Mouse (Mus musculus): Measurements from ENCODE around the gene Rgcc. TPM values are rescaled to one million over a fixed set of nuclear protein-coding genes. Genes with fewer than 3 reads are reported as not detected.
A peak's percentile ranks its signal among the peaks of the same experiment; 100 is the strongest.

Rgcc gene
- polyA plus RNA-seq (2015; fragmentation: Nextera tagmentation; extraction: Ambion mirVana): 58.0 and 62.8 TPM in 2 replicates

- ATAC-seq: peak; percentile 98
- H3K4me2 ChIP-seq (ENCODE audit: low read length): peak within 1 kb of the TSS; percentile 100
- H3K4me3 ChIP-seq (replicated peaks; ENCODE audit: low read length): peak within 1 kb of the TSS; percentile 68
- 0 out of 2 replicates have a peak, but pooled peaks cover 2% of the 10 kb centered on the region for H3K27me3 ChIP-seq (replicated peaks; ENCODE audit: control insufficient read depth, insufficient read depth, low read length)
- H3K27ac ChIP-seq (ENCODE audit: low read length): no peak within 1 kb of the TSS; the same call in 1 of the 2 replicates
- H3K36me3 ChIP-seq (ENCODE audit: control insufficient read depth, insufficient read depth): no peaks in the 10 kb centered on the region
- H3K9me3 ChIP-seq (ENCODE audit: control insufficient read depth, low read length): no peaks in the 10 kb centered on the region
- peak within 1 kb of the TSS; percentile 53 for H3K9ac ChIP-seq (replicated peaks; ENCODE audit: low read depth, low read length)
- peaks cover 14% of the 10 kb centered on the region for H3K4me1 ChIP-seq (replicated peaks; ENCODE audit: control insufficient read depth, insufficient read depth, low read length)
- WGBS: under 1% methylated on average over 34 of the region's 34 CpGs
Observed at GRCm38 (mm10) chr14:79301466-79301875, at the start of gene Rgcc. TSS of gene Rgcc (minus strand) at chr14:79301645.

GRCm38 (mm10) chr14:79346384-79346783 lies 44.9 kb upstream of the Rgcc start:
- Histone ChIP-seq H3K4me1 (replicated peaks; ENCODE audit: control insufficient read depth, insufficient read depth, low read length) (no peaks in the 10 kb centered on the region), H3K9me3 (ENCODE audit: control insufficient read depth, low read length) (0 out of 2 replicates have a peak, but pooled peaks cover 3% of the 10 kb centered on the region), H3K4me3 (replicated peaks; ENCODE audit: low read length) (no peak overlapping the region), H3K9ac (replicated peaks; ENCODE audit: low read depth, low read length) (no peak overlapping the region), H3K4me2 (ENCODE audit: low read length) (no peak overlapping the region), H3K27me3 (replicated peaks; ENCODE audit: control insufficient read depth, insufficient read depth, low read length) (no peaks in the 10 kb centered on the region), H3K36me3 (ENCODE audit: control insufficient read depth, insufficient read depth) (peaks cover 24% of the 10 kb centered on the region), H3K27ac (ENCODE audit: low read length) (no peak overlapping the region)
- no peak for ATAC-seq
- WGBS: 96% methylated on average over 3 of the region's 3 CpGs

DNA sequence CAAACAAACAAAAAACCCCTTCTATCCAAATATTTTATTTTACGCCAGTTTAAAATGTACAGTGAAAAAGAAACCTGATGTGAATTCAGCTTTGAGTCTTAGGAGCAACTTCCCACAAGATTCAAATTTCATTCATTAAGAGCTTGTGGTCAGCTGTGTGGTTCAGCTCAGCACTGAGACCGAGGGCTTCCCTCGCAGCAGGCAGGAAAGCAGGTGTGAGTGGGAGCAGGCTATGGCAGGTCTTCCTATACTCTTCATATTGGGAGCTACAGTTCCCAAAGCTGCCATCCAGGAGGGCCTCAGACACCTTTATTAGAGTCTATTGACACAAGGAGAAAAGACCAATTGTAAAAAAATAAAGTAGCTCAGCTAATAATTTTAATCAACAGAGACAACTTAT lies 34.2 kb upstream of the Rgcc start:
- peaks cover 8% of the 10 kb centered on the region for H3K36me3 ChIP-seq (ENCODE audit: control insufficient read depth, insufficient read depth)
- no peak overlapping the region for H3K9ac ChIP-seq (replicated peaks; ENCODE audit: low read depth, low read length)
- H3K4me1 ChIP-seq (replicated peaks; ENCODE audit: control insufficient read depth, insufficient read depth, low read length): peaks cover 7% of the 10 kb centered on the region
- H3K27ac ChIP-seq (ENCODE audit: low read length): no peak overlapping the region
- WGBS: 97% methylated on average over 3 of the region's 3 CpGs
- no peaks in the 10 kb centered on the region for H3K27me3 ChIP-seq (replicated peaks; ENCODE audit: control insufficient read depth, insufficient read depth, low read length)
- H3K4me3 ChIP-seq (replicated peaks; ENCODE audit: low read length): no peak overlapping the region
- no peak for ATAC-seq
- no peak overlapping the region for H3K4me2 ChIP-seq (ENCODE audit: low read length)
- no peaks in the 10 kb centered on the region for H3K9me3 ChIP-seq (ENCODE audit: control insufficient read depth, low read length)

DNA sequence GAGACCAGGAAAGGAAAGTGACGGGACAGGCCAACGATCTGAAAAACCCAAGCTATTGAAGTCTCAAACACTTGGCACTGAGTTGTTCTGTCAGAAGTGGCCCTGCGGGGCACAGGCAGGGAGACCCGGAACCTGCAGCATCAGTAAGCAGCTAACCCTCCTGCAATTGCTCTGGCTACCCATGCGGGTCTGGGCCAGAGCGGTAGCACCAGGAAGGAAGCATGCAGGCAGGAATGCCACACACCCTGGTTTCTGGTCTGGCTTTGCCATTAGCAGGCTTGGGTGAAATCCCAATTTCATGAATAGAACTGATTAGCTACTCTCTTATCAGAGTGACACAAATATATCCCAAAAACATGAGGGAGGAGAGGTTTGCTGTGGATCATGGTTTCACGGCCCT lies 30.5 kb upstream of the Rgcc start:
- no peak overlapping the region for H3K4me3 ChIP-seq (replicated peaks; ENCODE audit: low read length)
- H3K4me1 ChIP-seq (replicated peaks; ENCODE audit: control insufficient read depth, insufficient read depth, low read length): peaks cover 7% of the 10 kb centered on the region
- H3K4me2 ChIP-seq (ENCODE audit: low read length): no peak overlapping the region
- no peak overlapping the region for H3K9ac ChIP-seq (replicated peaks; ENCODE audit: low read depth, low read length)
- no peaks in the 10 kb centered on the region for H3K27me3 ChIP-seq (replicated peaks; ENCODE audit: control insufficient read depth, insufficient read depth, low read length)
- no peaks in the 10 kb centered on the region for H3K9me3 ChIP-seq (ENCODE audit: control insufficient read depth, low read length)
- H3K36me3 ChIP-seq (ENCODE audit: control insufficient read depth, insufficient read depth): peaks cover 4% of the 10 kb centered on the region
- ATAC-seq: 0 out of 2 replicates have a peak, but pooled peaks have one; percentile 26
- 49% methylated on average over 7 of the region's 7 CpGs for WGBS
- no peak overlapping the region for H3K27ac ChIP-seq (ENCODE audit: low read length)

- no peak overlapping the region for H3K27ac ChIP-seq (ENCODE audit: low read length)
- WGBS: 47% methylated on average over 16 of the region's 16 CpGs
- no peaks in the 10 kb centered on the region for H3K9me3 ChIP-seq (ENCODE audit: control insufficient read depth, low read length)
- H3K27me3 ChIP-seq (replicated peaks; ENCODE audit: control insufficient read depth, insufficient read depth, low read length): no peaks in the 10 kb centered on the region
- H3K4me1 ChIP-seq (replicated peaks; ENCODE audit: control insufficient read depth, insufficient read depth, low read length): peaks cover 7% of the 10 kb centered on the region
- peak; percentile 65 for ATAC-seq
- no peaks in the 10 kb centered on the region for H3K36me3 ChIP-seq (ENCODE audit: control insufficient read depth, insufficient read depth)
- H3K4me2 ChIP-seq (ENCODE audit: low read length): peak overlapping the region; percentile 38
- H3K4me3 ChIP-seq (replicated peaks; ENCODE audit: low read length): peak overlapping the region; percentile 32
- no peak overlapping the region; the same call in 1 of the 2 replicates for H3K9ac ChIP-seq (replicated peaks; ENCODE audit: low read depth, low read length)
Observed at GRCm38 (mm10) chr14:79330944-79331561, 29.6 kb upstream of the Rgcc start.

DNA sequence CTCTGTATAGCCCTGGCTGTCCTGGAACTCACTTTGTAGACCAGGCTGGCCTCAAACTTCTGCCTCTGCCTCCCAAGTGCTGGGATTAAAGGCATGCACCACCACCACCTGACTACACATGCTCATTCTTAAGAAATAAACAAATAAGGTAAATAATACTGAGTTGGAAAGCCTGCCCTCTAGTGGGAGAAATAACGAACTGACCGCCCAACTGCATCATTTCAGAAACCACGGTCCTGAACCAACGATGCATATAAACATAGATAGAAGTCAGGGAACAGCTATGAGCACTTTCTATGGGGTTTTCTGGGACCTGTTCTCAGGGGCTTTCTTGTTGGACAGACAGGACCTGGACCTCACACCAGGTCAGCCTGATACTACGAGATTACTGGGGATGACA lies 25.6 kb upstream of the Rgcc start:
- Histone ChIP-seq H3K27ac (ENCODE audit: low read length) (no peak overlapping the region), H3K4me2 (ENCODE audit: low read length) (no peak overlapping the region), H3K27me3 (replicated peaks; ENCODE audit: control insufficient read depth, insufficient read depth, low read length) (no peaks in the 10 kb centered on the region), H3K9ac (replicated peaks; ENCODE audit: low read depth, low read length) (no peak overlapping the region), H3K4me1 (replicated peaks; ENCODE audit: control insufficient read depth, insufficient read depth, low read length) (peaks cover 10% of the 10 kb centered on the region), H3K4me3 (replicated peaks; ENCODE audit: low read length) (no peak overlapping the region), H3K9me3 (ENCODE audit: control insufficient read depth, low read length) (no peaks in the 10 kb centered on the region), H3K36me3 (ENCODE audit: control insufficient read depth, insufficient read depth) (no peaks in the 10 kb centered on the region)
- ATAC-seq: no peak
- 25% methylated on average over 5 of the region's 5 CpGs for WGBS

GRCm38 (mm10) chr14:79324112-79324840 lies 22.8 kb upstream of the Rgcc start:
- no peak overlapping the region for H3K27ac ChIP-seq (ENCODE audit: low read length)
- no peak for ATAC-seq

GRCm38 (mm10) chr14:79321881-79322280 lies 20.4 kb upstream of the Rgcc start:
- WGBS: 90% methylated on average over 5 of the region's 5 CpGs
- Histone ChIP-seq H3K36me3 (ENCODE audit: control insufficient read depth, insufficient read depth) (no peaks in the 10 kb centered on the region), H3K4me1 (replicated peaks; ENCODE audit: control insufficient read depth, insufficient read depth, low read length) (peaks cover 7% of the 10 kb centered on the region; the same call in 1 of the 2 replicates), H3K27me3 (replicated peaks; ENCODE audit: control insufficient read depth, insufficient read depth, low read length) (no peaks in the 10 kb centered on the region), H3K27ac (ENCODE audit: low read length) (no peak overlapping the region), H3K9me3 (ENCODE audit: control insufficient read depth, low read length) (no peaks in the 10 kb centered on the region), H3K4me3 (replicated peaks; ENCODE audit: low read length) (no peak overlapping the region), H3K9ac (replicated peaks; ENCODE audit: low read depth, low read length) (no peak overlapping the region), H3K4me2 (ENCODE audit: low read length) (no peak overlapping the region)
- no peak for ATAC-seq

More at GRCm38 (mm10) chr14:79324112-79324840, 22.8 kb upstream of the Rgcc start:
- Histone ChIP-seq H3K9me3 (ENCODE audit: control insufficient read depth, low read length) (no peaks in the 10 kb centered on the region), H3K4me2 (ENCODE audit: low read length) (no peak overlapping the region), H3K4me3 (replicated peaks; ENCODE audit: low read length) (no peak overlapping the region), H3K9ac (replicated peaks; ENCODE audit: low read depth, low read length) (no peak overlapping the region), H3K27me3 (replicated peaks; ENCODE audit: control insufficient read depth, insufficient read depth, low read length) (no peaks in the 10 kb centered on the region), H3K36me3 (ENCODE audit: control insufficient read depth, insufficient read depth) (no peaks in the 10 kb centered on the region), H3K4me1 (replicated peaks; ENCODE audit: control insufficient read depth, insufficient read depth, low read length) (0 out of 2 replicates have a peak, but pooled peaks cover 3% of the 10 kb centered on the region)
- 60% methylated on average over 10 of the region's 10 CpGs for WGBS

DNA sequence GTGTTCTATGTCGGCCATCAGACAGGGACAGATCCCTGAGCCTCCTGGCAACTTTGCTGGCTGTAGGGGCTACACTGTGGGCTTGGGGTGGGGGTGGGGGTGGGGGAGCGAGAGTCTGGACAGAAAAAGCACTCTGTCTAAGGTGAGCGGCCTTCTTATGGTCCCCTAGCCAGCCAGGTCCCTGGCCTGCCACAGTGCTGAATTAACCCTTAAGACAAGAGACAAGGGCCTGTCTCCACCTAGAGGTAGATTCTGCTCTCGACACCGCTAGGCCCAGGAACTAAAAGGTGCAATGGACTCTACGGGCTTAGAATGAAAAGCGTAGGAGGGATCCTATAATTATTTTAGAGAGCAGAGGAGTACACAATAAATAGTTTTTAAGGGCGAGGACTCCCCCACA lies 19.7 kb upstream of the Rgcc start:
- no peaks in the 10 kb centered on the region for H3K9me3 ChIP-seq (ENCODE audit: control insufficient read depth, low read length)
- 19% methylated on average over 8 of the region's 8 CpGs for WGBS
- ATAC-seq: peak; percentile 70; the same call in 1 of the 2 replicates

More for the DNA sequence above, 19.7 kb upstream of the Rgcc start:
- Histone ChIP-seq H3K27ac (ENCODE audit: low read length) (no peak overlapping the region), H3K4me1 (replicated peaks; ENCODE audit: control insufficient read depth, insufficient read depth, low read length) (peaks cover 7% of the 10 kb centered on the region; the same call in 1 of the 2 replicates), H3K4me3 (replicated peaks; ENCODE audit: low read length) (no peak overlapping the region), H3K36me3 (ENCODE audit: control insufficient read depth, insufficient read depth) (no peaks in the 10 kb centered on the region), H3K27me3 (replicated peaks; ENCODE audit: control insufficient read depth, insufficient read depth, low read length) (no peaks in the 10 kb centered on the region), H3K4me2 (ENCODE audit: low read length) (no peak overlapping the region), H3K9ac (replicated peaks; ENCODE audit: low read depth, low read length) (no peak overlapping the region)

Measured in forebrain, embryonic 16.5 days (tissue).